ENCODE assay signal across 22 mouse cellular contexts in the genomic region with DNA sequence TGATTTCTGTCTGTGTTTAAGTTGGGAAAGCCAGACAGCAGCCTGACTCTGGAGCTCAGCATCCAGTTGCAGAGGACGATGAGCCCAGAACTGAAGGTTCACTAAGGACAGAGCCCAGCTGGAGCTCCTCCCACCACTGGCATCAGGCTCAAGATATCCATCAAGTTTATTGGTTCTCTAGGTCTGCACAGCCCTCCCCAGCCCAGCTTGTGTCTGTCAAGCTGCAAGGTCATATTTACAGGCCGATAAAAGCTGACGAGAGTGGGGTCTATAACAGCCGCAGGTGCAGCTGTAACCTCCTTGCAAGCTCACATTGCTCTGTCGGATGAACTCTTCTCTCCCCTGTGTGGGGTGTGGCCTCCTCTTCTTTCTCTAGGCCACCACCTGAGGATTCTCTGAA.
"Had no signal": no experiment of that assay in that cellular context is flagged by ENCODE, and none has a peak within 500 bp of the region (broad histone marks: within the 10 kb centered on the region; RNA-seq: fewer than 3 reads in every experiment).

No protein-coding gene starts in this region.

- ATAC-seq: forebrain, embryonic 15.5 days; forebrain, postnatal 0 days; hindbrain, postnatal 0 days; intestine, embryonic 16.5 days; liver, embryonic 12.5 days had no signal

- DNase-seq: forebrain, postnatal 0 days; gastrocnemius, postnatal 14 days; gastrocnemius, postnatal 36 days; heart, adult 11 months; heart, adult 2 months; heart, postnatal 14 days; heart, postnatal 36 days; layer of hippocampus, adult 9-11 months; layer of hippocampus, postnatal 36 days; left cerebral cortex, postnatal 4 days had no signal

- H3K27ac ChIP-seq: forebrain, embryonic 15.5 days; heart, adult 2 months; heart, embryonic 13.5 days; heart, embryonic 15.5 days; hindbrain, embryonic 13.5 days; hindbrain, embryonic 15.5 days; hindbrain, postnatal 0 days; limb, embryonic 13.5 days; limb, embryonic 15.5 days; liver, embryonic 12.5 days; liver, embryonic 14.5 days had no signal

- H3K4me1 ChIP-seq: forebrain, embryonic 15.5 days; heart, embryonic 13.5 days; heart, embryonic 15.5 days; limb, embryonic 15.5 days; liver, embryonic 12.5 days had no signal

- H3K9ac ChIP-seq: forebrain, embryonic 15.5 days; forebrain, postnatal 0 days; heart, embryonic 13.5 days; heart, embryonic 15.5 days; hindbrain, embryonic 13.5 days; hindbrain, embryonic 15.5 days; limb, embryonic 13.5 days; limb, embryonic 15.5 days; liver, embryonic 12.5 days; liver, embryonic 14.5 days had no signal

- H3K4me2 ChIP-seq: forebrain, embryonic 15.5 days; heart, embryonic 11.5 days; heart, embryonic 13.5 days; heart, embryonic 15.5 days; hindbrain, embryonic 13.5 days; hindbrain, embryonic 15.5 days; limb, embryonic 13.5 days; limb, embryonic 15.5 days; liver, embryonic 12.5 days had no signal

- H3K9me3 ChIP-seq: forebrain, embryonic 15.5 days; heart, embryonic 13.5 days; heart, embryonic 15.5 days; hindbrain, embryonic 13.5 days; hindbrain, embryonic 15.5 days; limb, embryonic 13.5 days; limb, embryonic 15.5 days; liver, embryonic 12.5 days had no signal

- H3K36me3 ChIP-seq: forebrain, embryonic 15.5 days; heart, embryonic 13.5 days; heart, embryonic 15.5 days; hindbrain, embryonic 13.5 days; hindbrain, embryonic 15.5 days; limb, embryonic 13.5 days; limb, embryonic 15.5 days; liver, embryonic 12.5 days had no signal

- H3K27me3 ChIP-seq: forebrain, embryonic 15.5 days; heart, embryonic 15.5 days; hindbrain, embryonic 13.5 days; hindbrain, embryonic 15.5 days; limb, embryonic 13.5 days; limb, embryonic 15.5 days; liver, embryonic 12.5 days had no signal

- H3K4me3 ChIP-seq: forebrain, embryonic 15.5 days; heart, adult 2 months; heart, embryonic 13.5 days; heart, embryonic 15.5 days; hindbrain, embryonic 13.5 days; hindbrain, embryonic 15.5 days; limb, embryonic 13.5 days; limb, embryonic 15.5 days; liver, embryonic 12.5 days had no signal
